Mouse (Mus musculus) hindbrain, embryonic 11.5 days (tissue): Measurements from ENCODE around the gene Olfr652. TPM values are rescaled to one million over a fixed set of nuclear protein-coding genes. Genes with fewer than 3 reads are reported as not detected.
A peak's percentile ranks its signal among the peaks of the same experiment; 100 is the strongest.

Source experiments
- ATAC-seq: fragments of 200-750 bp; cut with Nextera tagmentation; 2 replicates; pipeline ENCODE4 v1.8.0; 2017; ENCODE audit warnings: mild to moderate bottlenecking, moderate TSS enrichment, moderate library complexity; ENCODE audit not compliant: low FRiP score
- DNase-seq: peaks from one replicate; pipeline ENCODE4 v3.0.0-alpha.2; 2015; ENCODE audit warnings: low spot score
- H3K27ac ChIP-seq: fragments of 300-500 bp; sonication (generic); 2 replicates; pipeline ENCODE4 v1.5.1; 2014; ENCODE audit warnings: mild to moderate bottlenecking, low read depth, low read length
- H3K27me3 ChIP-seq: fragments of 300-500 bp; sonication (generic); 2 replicates; pipeline ENCODE4 v1.6.1; 2014; ENCODE audit warnings: mild to moderate bottlenecking, low read length, moderate library complexity, mixed read lengths; ENCODE audit not compliant: control insufficient read depth, insufficient read depth
- H3K36me3 ChIP-seq: fragments of 300-500 bp; sonication (generic); 2 replicates; pipeline ENCODE4 v1.6.1; 2014; ENCODE audit warnings: mild to moderate bottlenecking, low read length, moderate library complexity, mixed read lengths; ENCODE audit not compliant: control insufficient read depth, insufficient read depth
- H3K4me1 ChIP-seq: fragments of 300-500 bp; sonication (generic); replicated peaks from 2 replicates; pipeline ENCODE4 v1.6.1; 2014; ENCODE audit warnings: low read length, mixed read lengths; ENCODE audit not compliant: control insufficient read depth, insufficient read depth
- H3K4me2 ChIP-seq: fragments of 300-500 bp; sonication (generic); replicated peaks from 2 replicates; pipeline ENCODE4 v1.6.1; 2014; ENCODE audit warnings: mild to moderate bottlenecking, low read depth, low read length
- H3K4me3 ChIP-seq: fragments of 300-500 bp; sonication (generic); 2 replicates; pipeline ENCODE4 v1.5.1; 2014; ENCODE audit warnings: low read depth, low read length
- H3K9ac ChIP-seq: fragments of 300-500 bp; sonication (generic); 2 replicates; pipeline ENCODE4 v1.6.1; 2014; ENCODE audit warnings: low read depth, low read length
- H3K9me3 ChIP-seq: fragments of 300-500 bp; sonication (generic); 2 replicates; pipeline ENCODE4 v1.6.1; 2016; ENCODE audit warnings: low read length; ENCODE audit not compliant: control insufficient read depth
- WGBS: fragments of 180-500 bp; shearing (Covaris S2); extraction: QIAGEN DNeasy Blood & Tissue Kit; methylation state at CpG from one replicate; pipeline ENCODE4 v1.1.7; 2014; 5-methylcytosine and 5-hydroxymethylcytosine counted together
- polyA plus RNA-seq: library from polyadenylated mRNA; unstranded; fragments of >200 nt; fragmentation: Nextera tagmentation; extraction: Ambion mirVana; gene quantifications from 2 replicates; pipeline ENCODE4 v1.2.1, GENCODE M21; 2014

Olfr652 gene
- polyA plus RNA-seq, 1 experiment from 2014 or later = not detected

DNA sequence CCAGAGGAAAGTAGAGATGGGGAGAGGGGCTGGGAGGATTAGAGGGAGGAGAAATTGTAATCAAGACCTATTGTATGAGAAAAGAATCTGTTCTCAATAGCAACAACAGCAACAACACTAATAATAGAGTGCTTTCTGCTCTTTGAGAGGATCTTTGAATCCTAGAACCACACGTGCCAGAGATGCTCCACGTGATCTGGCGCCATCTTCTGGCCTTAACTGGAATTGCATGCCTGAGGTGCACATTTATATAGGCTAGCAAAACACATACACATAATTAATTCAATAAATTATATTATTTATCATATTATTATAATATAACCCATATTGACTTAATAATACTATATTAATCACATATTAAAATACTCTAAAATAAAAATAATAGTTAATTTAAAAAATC, 42.5 kb downstream of the Olfr652 start:
- no peaks in the 10 kb centered on the region for H3K4me1 ChIP-seq
- 4% methylated on average over 3 of the region's 3 CpGs for WGBS

DNA sequence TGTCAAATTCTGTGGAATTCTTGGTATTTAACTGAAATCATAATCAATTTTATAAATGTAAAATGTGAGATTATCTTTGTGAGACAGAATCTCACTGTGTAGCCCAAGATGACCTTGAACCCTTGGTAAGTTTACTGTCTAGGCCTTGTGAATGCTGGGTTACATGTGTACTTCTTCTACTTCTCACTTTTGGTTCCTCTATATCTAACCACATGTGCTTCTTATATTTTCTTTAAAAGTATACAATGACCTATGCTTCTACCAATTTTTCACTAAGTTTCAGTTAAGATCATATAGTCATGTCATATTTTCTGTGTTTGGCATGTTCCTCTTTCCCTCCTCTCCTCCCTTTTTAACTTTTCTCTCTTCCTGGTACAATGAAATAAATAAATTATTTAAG, 44.0 kb downstream of the Olfr652 start:
- H3K27me3 ChIP-seq = no peaks in the 10 kb centered on the region
- no peaks in the 10 kb centered on the region for H3K9me3 ChIP-seq
- H3K4me3 ChIP-seq = no peak overlapping the region
- no peaks in the 10 kb centered on the region for H3K36me3 ChIP-seq
- no peak overlapping the region for H3K4me2 ChIP-seq
- H3K4me1 ChIP-seq = no peaks in the 10 kb centered on the region
- H3K9ac ChIP-seq = no peak overlapping the region
- DNase-seq = no peak
- ATAC-seq = no peak
- H3K27ac ChIP-seq = no peak overlapping the region

More for the DNA sequence above, 42.5 kb downstream of the Olfr652 start:
- Histone ChIP-seq H3K27ac (no peak overlapping the region), H3K9me3 (no peaks in the 10 kb centered on the region), H3K27me3 (no peaks in the 10 kb centered on the region), H3K4me3 (no peak overlapping the region), H3K4me2 (no peak overlapping the region), H3K9ac (no peak overlapping the region), H3K36me3 (no peaks in the 10 kb centered on the region)
- ATAC-seq (no peak; the same call in 1 of the 2 replicates), DNase-seq (peak; percentile 59)

DNA sequence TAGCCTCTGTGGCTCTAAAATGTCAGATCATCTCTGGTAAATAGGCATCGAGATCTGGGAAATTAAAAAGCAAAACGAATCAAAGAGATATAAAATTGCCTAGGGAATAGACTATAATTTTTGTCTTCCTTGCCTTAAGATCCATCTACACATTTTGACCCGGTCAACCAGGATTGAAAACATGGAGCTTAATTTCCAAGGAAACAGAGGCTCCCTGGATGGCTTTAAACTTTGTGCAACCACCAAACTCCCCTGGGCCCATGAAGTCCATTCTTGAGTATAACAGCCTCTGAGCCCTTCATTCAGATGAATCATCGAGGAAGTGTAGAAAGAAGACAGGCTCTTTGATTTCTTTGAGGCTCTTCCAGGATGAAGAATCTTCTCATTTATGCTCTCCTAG, 53.0 kb downstream of the Olfr652 start, which contains the start of gene Olfr656:
TSS of gene Olfr656 (plus strand) at position 301 of the 400 bp plus-strand sequence.
- 87% methylated on average over 4 of the region's 4 CpGs for WGBS
- H3K27ac ChIP-seq = no peak within 1 kb of the TSS
- H3K4me2 ChIP-seq = no peak within 1 kb of the TSS
- ATAC-seq (no peak), DNase-seq (no peak)
- H3K4me3 ChIP-seq = no peak within 1 kb of the TSS
- H3K9ac ChIP-seq = no peak within 1 kb of the TSS
- no peaks in the 10 kb centered on the region for H3K4me1 ChIP-seq
- no peaks in the 10 kb centered on the region for H3K36me3 ChIP-seq
- H3K9me3 ChIP-seq = no peaks in the 10 kb centered on the region
- no peaks in the 10 kb centered on the region for H3K27me3 ChIP-seq

Other genes with a start within 250 kb of the Olfr652 start
- gene Trim12a, start 245.4 kb upstream of the Olfr652 start, polyA plus RNA-seq = 2.1 and 3.2 TPM in 2 replicates
- gene Trim34b, start 231.4 kb upstream of the Olfr652 start, polyA plus RNA-seq = not detected in 2 replicates
- gene Trim12c, start 207.5 kb upstream of the Olfr652 start, polyA plus RNA-seq = 0.45 and 1.0 TPM in 2 replicates
- 0.07 and 0.11 TPM in 2 replicates for gene Trim30b, start 191.0 kb upstream of the Olfr652 start, polyA plus RNA-seq
- 0.11 and 0.32 TPM in 2 replicates for gene Trim30c, start 160.1 kb upstream of the Olfr652 start, polyA plus RNA-seq
- gene Trim30a, start 95.7 kb upstream of the Olfr652 start, polyA plus RNA-seq = 0.74 and 0.81 TPM in 2 replicates
- gene Trim30d, start 53.1 kb upstream of the Olfr652 start, polyA plus RNA-seq = 0.11 and 0.31 TPM in 2 replicates
- gene Olfr651, start 10.8 kb upstream of the Olfr652 start, polyA plus RNA-seq = not detected in 2 replicates
- not detected in 2 replicates for gene Olfr653, start 16.4 kb downstream of the Olfr652 start, polyA plus RNA-seq
- gene Olfr654, start 26.1 kb downstream of the Olfr652 start, polyA plus RNA-seq = not detected in 2 replicates
- gene Olfr655, start 40.9 kb downstream of the Olfr652 start, polyA plus RNA-seq = not detected in 2 replicates
- gene Olfr656, start 53.1 kb downstream of the Olfr652 start, polyA plus RNA-seq = not detected in 2 replicates
- gene Olfr657, start 63.9 kb downstream of the Olfr652 start, polyA plus RNA-seq = not detected in 2 replicates
- not detected in 2 replicates for gene Olfr658, start 86.4 kb downstream of the Olfr652 start, polyA plus RNA-seq
- not detected in 2 replicates for gene Olfr659, start 105.9 kb downstream of the Olfr652 start, polyA plus RNA-seq
- gene Olfr661, start 125.6 kb downstream of the Olfr652 start, polyA plus RNA-seq = not detected in 2 replicates
- not detected in 2 replicates for gene Usp17le, start 216.6 kb downstream of the Olfr652 start, polyA plus RNA-seq